Mouse (Mus musculus) ES-Bruce4 (cell line): ENCODE results near the gene Abcc12.

ENCODE experiments used
- CTCF ChIP-seq: IDR thresholded peaks from one replicate; pipeline ENCODE4 v1.8.1; 2011; ENCODE audit warnings: low read depth, low read length
- POLR2A ChIP-seq: IDR thresholded peaks from one replicate; pipeline ENCODE4 v1.8.1; 2011; ENCODE audit warnings: low read length; ENCODE audit not compliant: insufficient read depth

DNA sequence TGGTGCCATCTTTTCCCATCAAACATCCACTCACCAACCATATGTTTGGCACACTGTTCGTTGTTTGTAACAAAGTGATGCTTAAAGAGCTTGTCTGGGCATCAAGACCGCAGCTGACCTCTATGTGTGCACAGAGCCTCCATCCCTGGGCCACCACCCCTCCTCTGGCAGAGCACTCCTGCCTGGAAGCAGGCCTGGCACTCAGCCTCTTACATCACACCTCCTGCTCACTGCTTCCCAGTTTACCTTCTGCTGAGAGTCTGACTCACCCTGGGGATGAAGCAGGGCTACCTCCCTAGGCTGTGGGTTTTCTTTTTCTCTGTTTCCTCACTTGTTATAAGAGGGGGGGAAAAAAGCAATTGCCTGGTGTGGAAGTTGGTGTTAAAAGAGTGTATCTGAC is 109.8 kb downstream of the Abcc12 start:
- no peak for TF ChIP-seq CTCF
- no peak for TF ChIP-seq POLR2A
